Mouse (Mus musculus) gastrocnemius, postnatal 25 days (tissue): ENCODE measurements around the gene Tas2r119. TPM values are rescaled to one million over a fixed set of nuclear protein-coding genes. Genes with fewer than 3 reads are reported as not detected.
"Not testable (repeated sequence)": the region's sequence is repeated elsewhere in the genome, so short reads cannot be mapped to it uniquely, and the experiment has no call there.

Experiments
- DNase-seq: peaks from one replicate; pipeline ENCODE4 v3.0.0; 2022
- long read RNA-seq, 2 experiments: library from polyadenylated mRNA; stranded (forward); transcript quantifications; one replicate each; pipeline ENCODE4 v2.0.0; 2021
- total RNA-seq, 2 experiments: library from RNA; stranded (reverse); gene quantifications; 1 replicate in 1 of 2; 2 replicates in 1 of 2; pipeline ENCODE4 v1.2.3; 2021

The Tas2r119 gene
- not detected for total RNA-seq
- long read RNA-seq, experiment 1 = 0 reads
- long read RNA-seq, experiment 2 = 0 reads

DNA sequence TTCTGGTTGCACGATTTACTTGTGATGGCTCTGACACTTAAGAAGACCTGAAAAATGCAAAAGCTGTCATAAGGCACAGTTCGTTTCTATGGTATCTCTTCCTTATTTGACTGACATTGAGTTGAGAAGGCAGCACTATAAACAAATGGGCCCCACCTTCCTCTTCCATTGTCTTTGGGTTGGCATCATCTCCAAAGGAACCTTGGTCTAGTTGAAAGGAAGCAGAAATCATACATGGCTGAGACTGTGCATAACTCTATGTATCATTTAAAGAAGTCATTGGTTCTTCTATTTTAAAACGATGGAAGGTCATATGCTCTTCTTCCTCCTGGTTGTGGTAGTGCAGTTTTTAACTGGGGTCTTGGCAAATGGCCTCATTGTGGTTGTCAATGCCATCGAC lies at the start of gene Tas2r119:
TSS of gene Tas2r119 (plus strand) at position 301 of the 400 bp plus-strand sequence.
- no peak for DNase-seq

DNA sequence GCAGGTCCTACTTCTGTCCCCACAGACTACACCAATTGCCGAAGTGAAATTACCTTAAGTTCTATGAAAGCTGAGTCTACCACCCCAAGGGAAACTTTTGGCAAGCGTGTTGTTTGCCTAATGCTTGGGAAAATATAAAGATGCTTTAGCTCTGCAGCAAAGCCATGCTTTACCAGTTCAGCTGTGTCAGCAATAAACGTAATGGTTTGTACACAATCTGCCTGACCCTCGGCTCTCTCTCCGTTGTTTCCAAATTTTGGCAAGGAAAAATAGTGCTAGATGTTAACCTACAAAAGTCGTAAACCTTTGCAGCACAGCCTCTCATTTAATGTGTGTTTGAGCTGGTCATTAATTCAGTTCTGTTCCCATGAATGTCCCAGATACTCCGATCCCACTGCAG lies 44.8 kb upstream of the Tas2r119 start:
- no peak for DNase-seq

GRCm38 (mm10) chr15:32141657-32142056 lies 35.4 kb upstream of the Tas2r119 start:
- no peak for DNase-seq

GRCm38 (mm10) chr15:32144269-32144668 lies 32.8 kb upstream of the Tas2r119 start:
- DNase-seq = no peak

- DNase-seq = no peak
Measured at GRCm38 (mm10) chr15:32153404-32153803, 23.7 kb upstream of the Tas2r119 start.

DNA sequence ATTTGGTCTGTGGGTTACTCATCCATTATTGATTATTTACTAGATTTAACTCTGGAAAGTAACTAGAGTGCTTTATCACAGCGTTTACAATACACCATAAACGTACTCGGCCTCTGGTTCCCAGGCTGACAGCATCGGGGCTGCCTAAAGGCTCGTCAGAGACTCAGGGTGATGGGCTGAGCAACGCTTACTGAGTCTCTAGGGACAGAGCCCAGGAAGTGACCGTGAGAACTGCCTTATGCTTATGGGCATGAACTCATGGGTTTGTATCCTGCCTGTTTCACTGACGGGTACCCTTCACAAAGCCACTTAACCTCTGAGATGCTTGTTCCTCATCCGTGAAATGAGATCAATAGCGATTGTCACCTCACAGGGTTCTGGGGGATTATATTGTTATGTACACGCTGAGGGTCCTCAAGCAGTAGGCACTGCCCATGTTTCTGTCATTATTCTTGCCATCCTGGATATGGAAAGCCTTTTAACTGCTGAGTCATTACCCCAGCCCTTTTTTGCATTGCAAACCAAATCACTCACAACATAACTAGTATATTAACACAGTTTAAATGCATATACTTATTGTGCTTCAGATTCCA lies 23.1 kb upstream of the Tas2r119 start:
- DNase-seq = no peak

DNA sequence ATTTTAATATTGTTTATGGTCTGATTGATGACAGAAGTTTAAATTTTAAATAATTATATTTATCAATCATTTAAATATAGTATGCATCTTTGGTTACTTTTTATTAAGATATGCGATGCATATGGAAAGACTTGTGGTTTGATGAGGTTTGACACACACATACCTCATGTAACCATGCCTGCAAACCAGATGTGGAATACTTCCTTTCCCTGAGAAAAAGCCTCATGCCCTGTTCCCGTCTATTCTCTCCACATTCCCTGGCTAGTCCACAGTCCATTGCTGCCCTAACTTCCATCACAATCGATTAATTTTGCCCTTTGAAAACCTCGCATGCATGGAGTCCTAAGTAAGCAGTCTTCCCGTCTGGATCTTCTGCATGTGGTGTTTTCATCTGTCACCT lies 21.0 kb upstream of the Tas2r119 start:
- DNase-seq = no peak

- no peak for DNase-seq
Measured at GRCm38 (mm10) chr15:32160281-32160680, 16.8 kb upstream of the Tas2r119 start.

DNA sequence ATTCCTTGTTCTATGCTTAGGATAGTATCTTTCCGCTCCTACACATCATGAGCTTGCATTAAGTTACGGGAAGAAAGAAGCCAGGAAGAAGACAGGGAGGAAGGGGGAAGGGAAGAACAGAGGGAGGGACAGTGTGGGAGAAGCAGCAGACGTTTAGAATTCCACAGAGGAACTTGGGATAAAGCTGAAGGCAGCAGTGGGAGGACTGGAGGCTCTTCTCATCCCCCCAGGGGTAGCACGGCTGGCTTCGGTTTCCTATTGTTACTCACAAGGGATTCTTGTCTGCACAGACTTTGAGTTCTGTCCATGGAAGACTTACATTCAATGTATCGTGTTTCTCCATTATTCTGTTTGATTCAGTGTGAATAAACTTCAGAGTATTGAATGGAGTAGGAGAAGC lies 5.3 kb upstream of the Tas2r119 start:
- no peak for DNase-seq

GRCm38 (mm10) chr15:32172175-32172987 lies 4.7 kb upstream of the Tas2r119 start:
- DNase-seq = no peak

DNA sequence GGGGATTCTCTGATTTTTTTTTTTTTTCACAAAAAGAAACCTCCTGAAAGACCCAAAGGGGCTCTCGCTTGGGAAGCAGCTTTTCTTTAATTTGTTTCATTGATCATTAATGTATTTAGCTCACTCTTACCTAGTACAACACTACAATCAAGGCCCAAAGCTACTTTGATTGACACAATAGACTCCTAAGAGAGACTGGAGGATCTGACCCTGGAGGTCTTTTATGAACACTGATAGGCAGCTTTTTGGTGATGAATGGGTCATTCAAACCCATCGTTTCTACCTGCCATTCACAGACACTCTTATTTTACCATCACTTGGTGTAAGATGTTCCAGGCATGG lies 4.1 kb upstream of the Tas2r119 start:
- DNase-seq = no peak

DNA sequence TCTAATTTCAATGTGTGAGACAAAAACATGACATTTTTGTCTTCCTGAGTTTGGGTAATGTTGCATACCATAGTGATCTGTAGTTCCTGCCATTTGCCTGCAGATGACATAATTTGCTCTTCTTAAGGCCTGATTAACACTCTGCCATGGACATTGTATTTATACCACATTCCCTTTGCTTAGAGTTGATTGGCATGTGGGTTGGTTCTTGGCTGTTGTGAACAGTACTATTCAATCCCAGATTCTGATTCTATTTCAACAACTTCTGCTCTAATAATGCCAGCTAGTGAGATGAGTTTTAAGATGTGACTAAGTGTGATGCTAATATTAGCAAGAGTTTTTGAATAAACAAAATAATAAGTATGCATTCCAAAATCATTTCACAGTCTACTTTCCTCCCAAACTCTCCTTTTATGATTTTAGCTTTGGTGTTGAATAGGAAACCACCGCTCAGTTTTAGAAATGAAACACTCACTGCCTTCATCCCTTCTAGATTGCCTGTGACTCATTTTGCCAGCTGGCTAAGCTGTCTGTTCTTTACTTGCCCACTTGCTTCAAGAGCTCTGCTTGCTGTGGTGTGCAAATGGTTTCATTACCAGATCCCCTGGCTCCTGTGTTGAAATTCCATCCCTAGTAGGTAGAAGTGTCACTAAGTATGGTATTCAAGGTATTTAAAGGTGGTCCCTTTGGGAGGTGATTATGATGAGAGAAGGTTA lies 3.1 kb downstream of the Tas2r119 start:
- DNase-seq = no peak

GRCm38 (mm10) chr15:32182026-32182425 lies 4.9 kb downstream of the Tas2r119 start:
- DNase-seq = no peak

DNA sequence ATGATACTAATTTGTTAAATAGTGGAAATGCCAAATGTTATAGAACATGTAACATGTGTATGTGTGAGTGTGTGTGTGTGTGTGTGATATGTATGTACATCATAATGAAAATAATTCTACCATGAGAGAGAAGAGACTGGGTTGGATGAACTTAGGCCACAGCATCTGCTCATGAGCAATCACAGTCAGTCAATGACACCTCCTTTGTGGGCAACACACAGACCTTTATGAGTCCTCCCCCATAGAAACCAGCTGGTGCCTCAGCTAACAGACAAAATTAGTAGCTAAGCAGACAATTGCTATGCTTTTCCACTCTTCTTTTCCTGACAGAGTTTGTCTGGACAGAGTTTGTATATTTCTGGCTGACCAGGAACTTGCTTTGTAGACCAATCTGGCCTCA lies 7.9 kb downstream of the Tas2r119 start:
- no peak for DNase-seq

DNA sequence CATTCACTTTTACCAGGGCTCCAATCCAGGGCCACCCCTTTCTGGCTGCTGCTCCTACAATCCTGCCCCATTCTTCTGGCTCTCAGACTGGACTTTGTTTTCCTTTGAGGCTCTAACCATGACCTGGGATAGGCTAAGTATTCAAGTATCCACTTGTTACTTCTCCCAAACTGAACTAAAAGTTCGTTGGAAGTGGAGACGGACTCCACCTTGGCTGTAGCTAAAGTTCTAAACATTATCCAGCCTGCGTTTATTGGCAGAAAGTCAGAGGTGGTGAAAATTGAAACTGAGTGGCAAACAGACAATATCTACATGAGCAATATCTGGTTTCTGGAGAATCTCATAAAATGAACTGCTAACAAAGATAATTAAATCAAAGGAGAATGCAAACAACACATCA lies 12.8 kb downstream of the Tas2r119 start:
- DNase-seq = no peak

- DNase-seq = no peak
Measured at GRCm38 (mm10) chr15:32190436-32190835, 13.3 kb downstream of the Tas2r119 start.

DNA sequence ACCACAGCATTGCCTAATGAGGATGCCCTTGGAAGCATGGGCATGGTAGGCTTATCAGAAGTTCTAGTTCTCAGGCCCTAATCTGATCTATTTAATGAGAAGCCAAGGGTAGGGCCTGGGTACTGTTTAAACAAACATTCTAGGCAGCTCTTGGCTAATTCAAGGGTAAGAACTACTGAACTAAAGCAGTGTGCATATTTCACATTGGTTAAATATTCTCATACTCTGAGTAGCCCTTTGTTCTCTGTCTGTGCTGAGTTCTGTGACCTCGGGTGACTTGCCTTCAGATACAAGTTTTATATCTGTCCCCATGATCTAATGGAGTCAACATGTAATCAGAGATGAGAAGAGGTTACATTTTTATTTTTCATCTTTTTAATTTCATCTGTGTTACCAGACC lies 15.9 kb downstream of the Tas2r119 start:
- DNase-seq = no peak

DNA sequence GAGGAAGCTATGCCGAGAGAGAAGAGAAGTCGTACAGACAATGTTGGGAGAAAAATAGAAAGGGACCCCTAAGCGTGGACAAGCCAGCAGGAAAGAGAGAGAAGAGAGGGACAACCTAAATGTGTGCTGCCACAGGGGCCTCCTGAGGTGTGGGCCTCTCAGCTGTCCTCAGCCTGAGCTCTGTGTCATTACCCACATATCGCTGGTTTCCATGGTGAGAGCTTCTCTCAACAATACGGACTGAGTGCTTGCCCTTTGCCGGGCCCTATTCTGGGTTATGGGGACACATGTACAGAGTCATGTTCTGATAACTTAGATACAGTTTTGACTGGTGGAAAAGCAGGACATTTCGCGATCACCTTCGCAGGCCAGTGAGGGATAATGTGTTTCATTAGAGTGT lies 21.0 kb downstream of the Tas2r119 start:
- DNase-seq = no peak

- DNase-seq = no peak
Measured at GRCm38 (mm10) chr15:32198561-32198960, 21.5 kb downstream of the Tas2r119 start.

DNA sequence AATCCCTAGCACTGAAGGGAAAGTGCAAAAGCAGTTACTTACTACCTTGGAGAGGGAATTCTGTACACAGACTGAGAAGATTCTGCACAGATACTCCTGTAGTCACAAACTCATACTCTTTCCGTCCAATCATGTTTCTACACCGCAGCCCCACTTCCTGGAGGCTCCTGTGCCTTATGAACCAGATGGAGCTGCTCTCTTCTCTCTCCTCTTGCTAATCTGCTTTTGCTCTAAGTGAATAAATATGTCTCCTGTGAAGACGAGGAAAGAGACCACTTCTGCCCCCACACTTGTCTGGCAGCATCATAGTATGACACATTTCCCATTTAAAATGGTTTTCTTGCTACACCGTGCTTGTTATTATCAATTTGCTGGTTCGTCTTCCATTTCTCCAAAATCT lies 26.2 kb downstream of the Tas2r119 start:
- DNase-seq = no peak

GRCm38 (mm10) chr15:32204908-32205307 lies 27.8 kb downstream of the Tas2r119 start:
- DNase-seq = no peak

DNA sequence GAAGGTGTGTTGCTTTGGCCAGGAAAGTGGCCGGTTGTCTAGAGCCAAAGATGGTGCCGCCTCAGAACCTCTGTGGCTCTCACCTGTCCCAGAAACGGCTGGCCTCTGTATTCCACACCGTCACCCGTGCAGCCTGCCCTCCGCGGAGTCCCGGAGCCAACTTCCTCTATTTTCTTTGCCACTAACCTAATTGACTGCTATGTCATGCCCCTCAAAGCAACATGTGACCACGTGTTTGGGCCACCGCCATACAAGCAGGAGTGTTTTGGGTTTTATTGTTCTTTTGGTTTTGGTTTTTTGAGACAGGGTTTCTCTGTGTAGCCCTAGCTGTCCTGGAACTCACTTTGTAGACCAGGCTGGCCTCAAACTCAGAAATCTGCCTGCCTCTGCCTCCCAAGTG lies 37.6 kb downstream of the Tas2r119 start:
- not testable (repeated sequence) for DNase-seq

- DNase-seq = no peak
Measured at GRCm38 (mm10) chr15:32223028-32223427, 45.9 kb downstream of the Tas2r119 start.
